Mouse (Mus musculus): ENCODE results near the gene Ptpn14. TPM values are rescaled to one million over a fixed set of nuclear protein-coding genes. Genes with fewer than 3 reads are reported as not detected.

Gene Ptpn14
- polyA plus RNA-seq, 1 experiment = 17.8 TPM

DNA sequence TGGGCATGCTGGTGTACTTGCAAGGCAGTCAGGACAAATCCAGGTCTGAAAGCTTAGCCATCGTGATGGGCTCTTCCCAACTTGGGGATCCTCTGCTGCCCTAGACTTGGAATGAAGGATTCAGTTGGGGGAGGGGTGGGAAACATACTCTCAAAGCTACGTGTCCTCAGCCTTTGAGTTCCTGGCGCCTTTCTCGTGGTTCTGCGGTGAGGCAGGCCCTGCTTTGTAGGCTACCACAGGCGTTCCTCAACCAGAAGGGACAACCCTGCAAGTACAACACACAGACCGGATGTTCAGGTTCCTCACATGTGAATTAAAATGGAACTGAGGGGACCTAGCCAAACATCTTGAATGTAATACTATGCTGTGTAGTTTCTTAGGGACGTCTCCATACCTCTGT is 89.0 kb downstream of the Ptpn14 start:
- H3K27ac ChIP-seq (ENCODE audit: control insufficient read depth, insufficient read depth, low read length) = peak overlapping the region; percentile 24; the same call in 1 of the 2 replicates
- H3K4me1 ChIP-seq (replicated peaks; ENCODE audit: control insufficient read depth, insufficient read depth, low read length) = peaks cover 51% of the 10 kb centered on the region
- no peak overlapping the region for H3K4me3 ChIP-seq (ENCODE audit: control insufficient read depth, insufficient read depth, low read length)
- DNase-seq = no peak
- no peak for TF ChIP-seq POLR2A (IDR thresholded peaks at IDR 0.05; ENCODE audit: control insufficient read depth, extremely low read depth, insufficient read depth, low read length, poor library complexity)
- no peak for TF ChIP-seq CTCF (IDR thresholded peaks at IDR 0.05; ENCODE audit: borderline replicate concordance, control insufficient read depth, extremely low read depth, insufficient read depth, low read length, poor library complexity)
- no peaks in the 10 kb centered on the region for H3K36me3 ChIP-seq (ENCODE audit: control insufficient read depth, insufficient read depth, low read length)
- WGBS = 42% methylated on average over 8 of the region's 8 CpGs
- H3K27me3 ChIP-seq (ENCODE audit: control insufficient read depth, insufficient read depth, low read length) = no peaks in the 10 kb centered on the region

DNA sequence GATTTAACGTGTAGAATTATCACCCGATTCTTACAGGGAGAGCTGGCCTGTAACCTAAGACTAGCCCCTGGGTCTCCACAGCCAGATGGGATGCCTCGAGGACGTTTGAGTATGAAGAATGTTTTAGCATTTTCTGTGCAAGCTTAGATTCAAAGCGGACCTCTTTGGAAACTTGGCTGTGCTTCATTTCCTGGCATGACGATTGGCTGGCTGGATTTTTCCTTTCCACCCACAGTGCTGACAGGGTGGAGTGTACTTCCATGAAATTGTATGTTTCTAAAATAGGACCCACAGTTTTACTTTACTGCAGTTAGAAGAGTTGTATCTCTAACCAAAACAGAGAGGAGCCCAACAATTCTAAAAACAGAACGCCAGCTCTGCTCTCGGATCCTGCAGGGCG is 89.7 kb downstream of the Ptpn14 start:
- H3K4me3 ChIP-seq (ENCODE audit: control insufficient read depth, insufficient read depth, low read length) = no peak overlapping the region
- no peak overlapping the region for H3K27ac ChIP-seq (ENCODE audit: control insufficient read depth, insufficient read depth, low read length)
- no peaks in the 10 kb centered on the region for H3K27me3 ChIP-seq (ENCODE audit: control insufficient read depth, insufficient read depth, low read length)
- DNase-seq = no peak
- peaks cover 49% of the 10 kb centered on the region for H3K4me1 ChIP-seq (replicated peaks; ENCODE audit: control insufficient read depth, insufficient read depth, low read length)
- TF ChIP-seq CTCF (IDR thresholded peaks at IDR 0.05; ENCODE audit: borderline replicate concordance, control insufficient read depth, extremely low read depth, insufficient read depth, low read length, poor library complexity) = no peak
- TF ChIP-seq POLR2A (IDR thresholded peaks at IDR 0.05; ENCODE audit: control insufficient read depth, extremely low read depth, insufficient read depth, low read length, poor library complexity) = no peak
- WGBS = 88% methylated on average over 9 of the region's 9 CpGs
- no peaks in the 10 kb centered on the region for H3K36me3 ChIP-seq (ENCODE audit: control insufficient read depth, insufficient read depth, low read length)

DNA sequence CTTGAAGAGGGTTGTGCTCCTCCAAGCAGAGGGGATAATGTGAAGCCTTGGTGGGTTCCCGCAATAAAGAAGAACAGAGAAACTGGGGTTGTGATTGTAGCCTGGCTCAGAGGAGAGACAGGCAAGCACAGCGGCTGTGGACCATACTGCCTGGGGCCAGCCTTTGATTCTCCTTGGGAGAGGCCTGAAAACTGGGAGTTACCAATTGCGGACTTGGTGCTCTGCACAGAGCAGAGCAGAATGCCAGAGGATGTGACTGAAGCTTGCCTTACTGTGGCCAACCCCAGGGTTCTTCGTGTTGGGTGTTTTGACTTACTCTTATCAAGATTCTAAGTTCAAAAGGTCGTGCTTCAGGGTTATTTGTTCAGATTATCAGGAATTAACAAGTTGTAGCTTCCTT is 92.0 kb downstream of the Ptpn14 start:
- TF ChIP-seq CTCF (IDR thresholded peaks at IDR 0.05; ENCODE audit: borderline replicate concordance, control insufficient read depth, extremely low read depth, insufficient read depth, low read length, poor library complexity) = no peak
- TF ChIP-seq POLR2A (IDR thresholded peaks at IDR 0.05; ENCODE audit: control insufficient read depth, extremely low read depth, insufficient read depth, low read length, poor library complexity) = no peak
- Histone ChIP-seq H3K4me1 (replicated peaks; ENCODE audit: control insufficient read depth, insufficient read depth, low read length) (peaks cover 41% of the 10 kb centered on the region), H3K27ac (ENCODE audit: control insufficient read depth, insufficient read depth, low read length) (no peak overlapping the region), H3K4me3 (ENCODE audit: control insufficient read depth, insufficient read depth, low read length) (no peak overlapping the region), H3K36me3 (ENCODE audit: control insufficient read depth, insufficient read depth, low read length) (no peaks in the 10 kb centered on the region), H3K27me3 (ENCODE audit: control insufficient read depth, insufficient read depth, low read length) (no peaks in the 10 kb centered on the region)
- 81% methylated on average over 5 of the region's 5 CpGs for WGBS
- DNase-seq = no peak

DNA sequence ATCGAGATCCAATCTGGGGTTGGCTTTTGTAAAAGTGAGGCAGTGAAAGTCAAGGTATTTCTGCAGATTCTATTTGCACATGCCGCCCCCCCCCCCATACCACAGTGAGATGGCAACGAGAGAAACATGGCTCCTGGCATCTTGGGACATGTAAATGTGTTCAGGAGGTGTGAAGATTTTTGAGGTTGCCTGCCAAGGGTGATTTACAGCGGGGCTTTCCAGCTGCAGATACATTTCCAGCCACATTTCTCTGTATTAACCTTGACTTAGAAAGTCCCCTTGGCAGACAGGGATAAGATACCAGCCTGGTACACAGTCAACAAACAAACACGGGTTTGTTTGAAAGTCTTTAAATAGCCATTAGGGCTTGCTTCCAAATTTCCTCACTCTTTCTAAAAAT is 96.4 kb downstream of the Ptpn14 start:
- no peak for TF ChIP-seq POLR2A (IDR thresholded peaks at IDR 0.05; ENCODE audit: control insufficient read depth, extremely low read depth, insufficient read depth, low read length, poor library complexity)
- TF ChIP-seq CTCF (IDR thresholded peaks at IDR 0.05; ENCODE audit: borderline replicate concordance, control insufficient read depth, extremely low read depth, insufficient read depth, low read length, poor library complexity) = no peak
- no peak overlapping the region for H3K27ac ChIP-seq (ENCODE audit: control insufficient read depth, insufficient read depth, low read length)
- no peak for DNase-seq
- whole genome bisulfite sequencing = 88% methylated on average over 5 of the region's 5 CpGs
- H3K27me3 ChIP-seq (ENCODE audit: control insufficient read depth, insufficient read depth, low read length) = no peaks in the 10 kb centered on the region
- H3K36me3 ChIP-seq (ENCODE audit: control insufficient read depth, insufficient read depth, low read length) = no peaks in the 10 kb centered on the region
- H3K4me1 ChIP-seq (replicated peaks; ENCODE audit: control insufficient read depth, insufficient read depth, low read length) = peaks cover 23% of the 10 kb centered on the region
- H3K4me3 ChIP-seq (ENCODE audit: control insufficient read depth, insufficient read depth, low read length) = no peak overlapping the region

DNA sequence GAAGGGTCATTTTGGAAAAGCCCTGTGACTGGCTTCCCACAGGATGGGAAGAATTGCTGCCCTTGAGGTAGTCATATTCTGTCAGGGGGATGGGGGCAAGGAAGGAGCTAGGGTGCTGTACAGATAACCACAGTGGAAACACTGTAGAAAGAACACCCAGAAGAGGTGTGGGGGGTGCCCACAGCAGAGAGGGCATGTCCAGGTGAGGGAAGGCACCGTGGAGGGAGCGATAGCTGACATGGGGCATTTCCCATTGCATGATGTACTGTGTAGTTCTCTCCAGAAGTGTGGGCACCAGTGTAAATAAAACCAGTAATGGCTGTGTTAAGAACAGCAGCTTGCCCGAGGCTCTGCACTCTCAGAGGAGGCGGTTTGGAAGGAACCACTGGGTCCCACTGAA is 102.3 kb downstream of the Ptpn14 start:
- Histone ChIP-seq H3K27me3 (ENCODE audit: control insufficient read depth, insufficient read depth, low read length) (no peaks in the 10 kb centered on the region), H3K27ac (ENCODE audit: control insufficient read depth, insufficient read depth, low read length) (peak overlapping the region; percentile 94), H3K4me1 (replicated peaks; ENCODE audit: control insufficient read depth, insufficient read depth, low read length) (peaks cover 58% of the 10 kb centered on the region), H3K4me3 (ENCODE audit: control insufficient read depth, insufficient read depth, low read length) (peak overlapping the region; percentile 3; the same call in 1 of the 2 replicates), H3K36me3 (ENCODE audit: control insufficient read depth, insufficient read depth, low read length) (no peaks in the 10 kb centered on the region)
- no peak for TF ChIP-seq CTCF (IDR thresholded peaks at IDR 0.05; ENCODE audit: borderline replicate concordance, control insufficient read depth, extremely low read depth, insufficient read depth, low read length, poor library complexity)
- no peak for TF ChIP-seq POLR2A (IDR thresholded peaks at IDR 0.05; ENCODE audit: control insufficient read depth, extremely low read depth, insufficient read depth, low read length, poor library complexity)
- WGBS = 4% methylated on average over 4 of the region's 4 CpGs
- peak; percentile 53 for DNase-seq

DNA sequence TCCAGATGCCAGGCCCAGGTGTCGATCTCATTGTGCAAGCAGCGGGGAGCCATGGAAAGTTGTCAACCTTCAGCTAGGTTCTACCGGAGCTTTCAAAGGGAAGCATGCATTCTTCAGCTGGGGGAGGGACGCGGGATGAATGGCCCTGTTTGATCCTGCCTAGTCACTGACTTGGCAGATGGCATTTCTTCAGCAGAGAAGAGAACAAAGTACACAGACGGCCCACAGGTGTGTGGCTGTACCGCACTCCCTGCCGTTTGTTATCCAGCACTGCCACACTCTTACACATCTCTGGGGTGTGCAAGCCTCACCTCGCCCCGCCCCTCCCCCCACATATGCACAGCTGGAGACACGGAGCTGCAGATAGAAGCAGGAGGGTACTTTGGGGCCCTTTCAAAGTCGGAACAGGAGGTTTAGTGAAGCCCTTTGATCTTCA is 102.7 kb downstream of the Ptpn14 start:
- H3K36me3 ChIP-seq (ENCODE audit: control insufficient read depth, insufficient read depth, low read length) = no peaks in the 10 kb centered on the region
- H3K4me3 ChIP-seq (ENCODE audit: control insufficient read depth, insufficient read depth, low read length) = peak overlapping the region; percentile 3; the same call in 1 of the 2 replicates
- peak overlapping the region; percentile 97 for H3K27ac ChIP-seq (ENCODE audit: control insufficient read depth, insufficient read depth, low read length)
- peaks cover 58% of the 10 kb centered on the region for H3K4me1 ChIP-seq (replicated peaks; ENCODE audit: control insufficient read depth, insufficient read depth, low read length)
- TF ChIP-seq POLR2A (IDR thresholded peaks at IDR 0.05; ENCODE audit: control insufficient read depth, extremely low read depth, insufficient read depth, low read length, poor library complexity) (0 out of 2 replicates have a peak, but pooled peaks have one; percentile 34), CTCF (IDR thresholded peaks at IDR 0.05; ENCODE audit: borderline replicate concordance, control insufficient read depth, extremely low read depth, insufficient read depth, low read length, poor library complexity) (no peak; the same call in 1 of the 2 replicates)
- no peaks in the 10 kb centered on the region for H3K27me3 ChIP-seq (ENCODE audit: control insufficient read depth, insufficient read depth, low read length)
- peak; percentile 93 for DNase-seq
- 5% methylated on average over 12 of the region's 12 CpGs for WGBS

DNA sequence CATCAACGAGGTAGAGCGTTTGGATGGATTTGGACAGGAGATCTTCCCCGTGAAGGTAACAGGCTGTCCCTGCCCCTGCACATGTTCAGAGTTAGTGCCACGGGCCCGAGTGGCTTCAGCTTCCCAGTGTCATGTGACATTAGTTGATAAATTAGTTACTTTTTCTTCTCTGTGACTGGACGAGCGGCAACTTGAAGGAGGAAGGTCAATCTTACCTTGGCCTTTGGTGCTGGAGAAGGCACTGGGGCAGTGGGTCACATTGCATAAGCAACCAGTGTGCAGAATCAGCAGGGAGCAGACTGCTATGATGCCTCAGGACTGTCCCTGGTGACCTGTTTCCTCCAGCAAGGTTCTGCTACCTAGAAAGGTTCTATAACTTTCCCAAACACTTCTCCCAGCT is 105.3 kb downstream of the Ptpn14 start:
- DNase-seq = no peak
- Histone ChIP-seq H3K27ac (ENCODE audit: control insufficient read depth, insufficient read depth, low read length) (no peak overlapping the region), H3K4me3 (ENCODE audit: control insufficient read depth, insufficient read depth, low read length) (no peak overlapping the region), H3K27me3 (ENCODE audit: control insufficient read depth, insufficient read depth, low read length) (no peaks in the 10 kb centered on the region), H3K4me1 (replicated peaks; ENCODE audit: control insufficient read depth, insufficient read depth, low read length) (peaks cover 57% of the 10 kb centered on the region), H3K36me3 (ENCODE audit: control insufficient read depth, insufficient read depth, low read length) (no peaks in the 10 kb centered on the region)
- TF ChIP-seq CTCF (IDR thresholded peaks at IDR 0.05; ENCODE audit: borderline replicate concordance, control insufficient read depth, extremely low read depth, insufficient read depth, low read length, poor library complexity) = no peak
- 95% methylated on average over 7 of the region's 7 CpGs for WGBS

All from thymus, adult 2 months (tissue).